Mouse (Mus musculus) cortical plate, adult 2 months (tissue): ENCODE measurements around the gene Smg6.

Experiments
- CTCF ChIP-seq: fragments of 200-500 bp; IDR thresholded peaks from 2 replicates; pipeline ENCODE4 v1.5.1; 2011; ENCODE audit warnings: mild to moderate bottlenecking, control low read depth, low read length; ENCODE audit not compliant: insufficient read depth; ENCODE audit errors: extremely low read depth
- POLR2A ChIP-seq: fragments of 200-500 bp; IDR thresholded peaks from 2 replicates; pipeline ENCODE4 v1.6.1; 2011; ENCODE audit warnings: mild to moderate bottlenecking, low read length, control low read depth; ENCODE audit not compliant: insufficient read depth; ENCODE audit errors: extremely low read depth

DNA sequence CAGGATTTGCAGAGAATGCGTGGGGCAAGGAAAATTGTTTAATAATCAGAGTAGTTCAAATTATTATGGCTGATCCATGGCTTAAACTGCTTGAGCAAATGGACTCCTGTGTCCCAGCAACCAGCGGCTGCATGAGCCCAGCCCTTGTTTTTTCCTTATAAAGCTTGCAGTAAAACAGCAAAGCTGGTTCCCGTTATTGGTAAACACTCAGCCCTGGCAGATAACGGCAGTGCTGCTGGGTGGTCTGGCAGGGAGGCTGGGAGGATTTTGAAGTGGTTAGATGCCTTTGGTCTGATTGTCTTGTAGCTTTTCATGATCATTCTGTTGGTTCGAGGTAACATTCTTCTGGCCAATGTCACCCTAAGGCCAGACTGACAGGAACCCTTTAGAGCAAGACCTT, 230.8 kb downstream of the Smg6 start:
- TF ChIP-seq POLR2A (no peak), CTCF (no peak)
